Mouse (Mus musculus): Measurements from ENCODE around the gene Sh3pxd2a. TPM values are rescaled to one million over a fixed set of nuclear protein-coding genes. Genes with fewer than 3 reads are reported as not detected.
A peak's percentile ranks its signal among the peaks of the same experiment; 100 is the strongest.

Sh3pxd2a gene
- polyA plus RNA-seq, 1 experiment from 2014 or later, result 2.3 TPM

DNA sequence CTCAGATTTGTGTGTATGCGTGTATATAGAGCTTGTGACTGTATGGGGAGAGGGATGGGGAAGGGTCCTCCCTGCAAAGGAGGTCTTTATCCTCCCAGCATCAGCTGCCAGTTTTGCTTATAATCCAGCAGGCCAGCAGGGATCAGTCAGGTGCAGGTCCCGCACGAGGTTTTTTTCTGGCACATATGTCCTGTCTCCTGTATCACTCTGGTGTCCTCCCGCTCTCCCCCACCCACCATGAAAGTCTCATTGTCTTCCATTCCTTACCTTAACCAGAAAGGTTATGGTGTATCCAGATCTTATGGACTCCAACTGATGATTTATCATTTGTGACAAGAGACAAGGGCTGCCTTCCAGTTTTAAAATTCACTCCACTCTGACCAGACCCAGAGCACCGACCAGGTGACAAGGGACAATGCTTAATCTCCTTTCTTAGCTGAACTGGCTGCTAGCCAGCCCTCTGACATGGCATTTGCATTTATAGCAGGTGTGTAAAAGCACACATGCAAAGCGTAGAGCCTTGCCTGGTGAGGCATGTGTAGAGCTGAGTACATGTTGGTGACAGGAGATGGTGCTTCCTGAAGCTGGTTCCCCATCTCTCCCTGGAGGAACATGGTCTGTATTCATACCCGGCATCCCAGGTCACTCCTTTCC, 242.6 kb downstream of the Sh3pxd2a start:
- H3K36me3 ChIP-seq, result no peaks in the 10 kb centered on the region
- H3K4me2 ChIP-seq, result no peak overlapping the region
- no peak overlapping the region for H3K27ac ChIP-seq (replicated peaks)
- H3K9ac ChIP-seq, result no peak overlapping the region
- no peaks in the 10 kb centered on the region for H3K27me3 ChIP-seq
- no peak for ATAC-seq (ENCODE audit: low FRiP score, low read depth)
- 63% methylated on average over 7 of the region's 7 CpGs for WGBS
- H3K9me3 ChIP-seq, result no peaks in the 10 kb centered on the region
- peaks cover 9% of the 10 kb centered on the region for H3K4me1 ChIP-seq (replicated peaks)
- H3K4me3 ChIP-seq, result no peak overlapping the region

DNA sequence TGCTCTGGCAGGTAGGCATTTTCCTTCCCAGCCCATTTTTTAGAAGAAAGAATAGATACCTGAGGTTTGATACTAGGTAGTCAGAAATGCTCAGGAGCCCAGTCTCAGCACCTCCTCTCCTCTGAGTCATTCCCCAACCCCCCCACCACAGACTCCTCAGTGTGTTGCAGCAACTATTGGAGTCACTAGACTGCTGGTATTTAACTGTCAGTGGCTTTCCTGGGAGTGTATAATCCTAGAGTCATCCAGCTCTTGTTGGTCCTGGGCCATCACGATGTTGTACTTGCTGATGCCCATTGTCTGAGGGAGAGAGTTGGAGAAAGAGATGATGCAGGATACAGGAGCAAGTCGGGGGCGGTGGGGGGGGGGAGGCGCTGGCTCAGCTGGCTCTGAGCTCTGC, 243.2 kb downstream of the Sh3pxd2a start:
- H3K4me3 ChIP-seq, result no peak overlapping the region
- H3K4me1 ChIP-seq (replicated peaks), result peaks cover 9% of the 10 kb centered on the region
- WGBS, result 70% methylated on average over 4 of the region's 4 CpGs
- H3K4me2 ChIP-seq, result no peak overlapping the region
- no peak overlapping the region for H3K27ac ChIP-seq (replicated peaks)
- H3K9ac ChIP-seq, result no peak overlapping the region
- H3K27me3 ChIP-seq, result no peaks in the 10 kb centered on the region
- no peaks in the 10 kb centered on the region for H3K9me3 ChIP-seq
- no peak for ATAC-seq (ENCODE audit: low FRiP score, low read depth)
- H3K36me3 ChIP-seq, result no peaks in the 10 kb centered on the region

DNA sequence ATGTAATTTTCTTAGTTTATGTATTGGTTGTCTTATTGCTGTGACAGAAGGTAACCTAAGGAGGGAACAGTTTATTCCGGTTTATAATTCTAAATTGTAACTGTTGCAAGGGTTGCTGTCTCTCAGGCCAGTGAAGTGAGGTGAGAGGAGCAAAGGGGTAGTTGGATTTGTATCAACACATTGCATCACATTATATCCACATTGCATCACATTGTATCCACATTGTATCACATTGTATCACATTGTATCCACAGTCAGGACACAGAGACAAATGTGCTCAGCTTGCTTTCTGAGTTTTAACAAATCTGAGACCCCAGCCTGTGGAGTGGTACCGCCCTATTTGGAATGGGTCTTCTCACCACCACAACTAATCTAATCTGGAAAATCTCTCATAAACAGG, 244.0 kb downstream of the Sh3pxd2a start:
- no peak overlapping the region for H3K9ac ChIP-seq
- 92% methylated on average over 2 of the region's 2 CpGs for WGBS
- no peak for ATAC-seq (ENCODE audit: low FRiP score, low read depth)
- no peak overlapping the region for H3K27ac ChIP-seq (replicated peaks)
- H3K36me3 ChIP-seq, result no peaks in the 10 kb centered on the region
- H3K4me1 ChIP-seq (replicated peaks), result peaks cover 9% of the 10 kb centered on the region
- H3K4me2 ChIP-seq, result no peak overlapping the region
- H3K27me3 ChIP-seq, result no peaks in the 10 kb centered on the region
- no peak overlapping the region for H3K4me3 ChIP-seq
- no peaks in the 10 kb centered on the region for H3K9me3 ChIP-seq

DNA sequence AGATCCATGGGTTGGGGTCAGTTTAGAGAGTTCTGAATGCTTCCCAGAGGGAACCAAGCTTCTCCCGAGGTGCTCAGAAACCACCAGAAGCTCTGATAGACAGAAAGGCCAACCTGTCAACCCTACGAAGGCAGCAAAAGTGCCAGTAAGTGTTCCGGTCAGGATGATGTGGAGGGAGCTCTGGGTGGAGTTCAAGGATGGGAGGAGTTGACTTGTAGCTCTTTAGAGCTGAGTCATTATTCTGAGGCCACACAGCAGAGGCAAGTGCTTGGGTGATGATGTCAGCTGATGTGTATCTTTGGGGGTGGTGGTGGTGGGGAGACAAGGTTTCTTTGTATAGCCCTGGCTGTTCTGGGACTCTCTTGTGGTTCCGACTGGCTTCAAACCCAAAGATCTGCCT, 244.6 kb downstream of the Sh3pxd2a start:
- H3K4me1 ChIP-seq (replicated peaks), result peaks cover 9% of the 10 kb centered on the region
- H3K4me3 ChIP-seq, result no peak overlapping the region
- H3K4me2 ChIP-seq, result no peak overlapping the region
- no peaks in the 10 kb centered on the region for H3K36me3 ChIP-seq
- H3K27me3 ChIP-seq, result no peaks in the 10 kb centered on the region
- ATAC-seq (ENCODE audit: low FRiP score, low read depth), result no peak
- WGBS, result 77% methylated on average over 4 of the region's 4 CpGs
- H3K27ac ChIP-seq (replicated peaks), result no peak overlapping the region
- no peak overlapping the region for H3K9ac ChIP-seq
- no peaks in the 10 kb centered on the region for H3K9me3 ChIP-seq

DNA sequence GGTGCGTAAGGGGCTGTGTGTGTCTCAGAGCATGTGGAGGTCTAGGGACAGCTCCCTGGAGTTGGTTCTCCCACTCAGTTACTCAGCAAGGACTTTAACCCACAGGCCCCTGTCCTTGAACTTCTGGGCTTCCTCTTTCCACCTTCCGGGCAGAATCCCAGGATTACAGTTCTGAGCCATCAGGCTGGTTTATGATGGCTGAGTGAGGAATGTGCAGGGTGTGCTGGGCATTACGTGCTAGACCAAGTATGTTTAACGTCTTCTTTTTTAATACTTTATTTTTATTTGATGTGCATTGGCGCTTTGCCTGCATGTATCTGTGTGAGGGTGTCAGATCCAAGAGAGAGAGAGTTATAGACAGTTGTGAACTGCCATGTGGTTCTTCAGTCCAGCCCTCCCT, 247.4 kb downstream of the Sh3pxd2a start:
- no peak for ATAC-seq (ENCODE audit: low FRiP score, low read depth)
- H3K4me2 ChIP-seq, result no peak overlapping the region
- no peaks in the 10 kb centered on the region for H3K27me3 ChIP-seq
- H3K36me3 ChIP-seq, result no peaks in the 10 kb centered on the region
- no peaks in the 10 kb centered on the region for H3K9me3 ChIP-seq
- H3K4me3 ChIP-seq, result no peak overlapping the region
- H3K9ac ChIP-seq, result no peak overlapping the region
- H3K27ac ChIP-seq (replicated peaks), result no peak overlapping the region
- WGBS, result 82% methylated on average over 5 of the region's 5 CpGs
- peaks cover 11% of the 10 kb centered on the region for H3K4me1 ChIP-seq (replicated peaks)

DNA sequence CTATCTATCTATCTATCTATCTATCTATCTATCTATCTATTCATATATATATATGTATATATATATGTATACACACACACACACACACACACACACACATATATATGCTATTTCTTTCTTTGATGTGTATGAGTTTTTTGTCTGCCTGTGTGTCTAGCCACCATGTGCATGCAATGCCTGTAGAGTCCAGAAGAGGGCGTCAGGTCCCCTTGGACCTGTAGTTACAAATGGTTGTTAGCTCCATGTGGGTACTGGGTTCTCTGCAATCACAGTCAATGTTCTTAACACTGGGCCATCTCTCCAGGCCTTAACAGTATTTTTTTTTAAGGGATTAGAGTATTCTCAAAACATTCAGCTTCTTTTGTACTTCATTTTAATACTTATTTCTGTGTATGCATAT, 250.7 kb downstream of the Sh3pxd2a start:
- Histone ChIP-seq H3K4me3 (no peak overlapping the region), H3K36me3 (no peaks in the 10 kb centered on the region), H3K4me1 (replicated peaks) (peaks cover 14% of the 10 kb centered on the region), H3K9ac (no peak overlapping the region), H3K27me3 (no peaks in the 10 kb centered on the region), H3K27ac (replicated peaks) (no peak overlapping the region), H3K4me2 (no peak overlapping the region), H3K9me3 (no peaks in the 10 kb centered on the region)
- ATAC-seq (ENCODE audit: low FRiP score, low read depth), result no peak
- WGBS, result 81% methylated on average over 1 of the region's 1 CpGs

DNA sequence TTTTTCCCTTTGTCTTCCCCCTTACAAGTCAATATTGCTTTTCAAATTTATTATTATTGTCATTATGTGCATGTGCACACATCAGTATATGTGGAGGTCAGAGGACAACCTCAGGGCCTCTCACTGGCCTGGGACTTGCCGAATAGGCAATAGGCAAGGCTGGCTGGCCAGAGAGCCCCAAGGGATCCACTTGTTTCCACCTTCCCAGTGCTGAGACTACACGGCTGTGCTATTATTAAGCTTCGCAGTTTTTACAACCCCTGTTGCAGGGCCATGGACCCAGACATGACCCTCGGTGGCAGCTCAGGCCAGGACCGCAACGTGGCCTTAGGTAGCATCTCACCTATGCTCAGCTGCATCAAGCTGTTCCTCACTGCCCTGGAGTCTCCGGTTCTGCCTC, 251.8 kb downstream of the Sh3pxd2a start:
- no peak overlapping the region for H3K9ac ChIP-seq
- peak overlapping the region; percentile 69 for H3K27ac ChIP-seq (replicated peaks)
- no peaks in the 10 kb centered on the region for H3K36me3 ChIP-seq

DNA sequence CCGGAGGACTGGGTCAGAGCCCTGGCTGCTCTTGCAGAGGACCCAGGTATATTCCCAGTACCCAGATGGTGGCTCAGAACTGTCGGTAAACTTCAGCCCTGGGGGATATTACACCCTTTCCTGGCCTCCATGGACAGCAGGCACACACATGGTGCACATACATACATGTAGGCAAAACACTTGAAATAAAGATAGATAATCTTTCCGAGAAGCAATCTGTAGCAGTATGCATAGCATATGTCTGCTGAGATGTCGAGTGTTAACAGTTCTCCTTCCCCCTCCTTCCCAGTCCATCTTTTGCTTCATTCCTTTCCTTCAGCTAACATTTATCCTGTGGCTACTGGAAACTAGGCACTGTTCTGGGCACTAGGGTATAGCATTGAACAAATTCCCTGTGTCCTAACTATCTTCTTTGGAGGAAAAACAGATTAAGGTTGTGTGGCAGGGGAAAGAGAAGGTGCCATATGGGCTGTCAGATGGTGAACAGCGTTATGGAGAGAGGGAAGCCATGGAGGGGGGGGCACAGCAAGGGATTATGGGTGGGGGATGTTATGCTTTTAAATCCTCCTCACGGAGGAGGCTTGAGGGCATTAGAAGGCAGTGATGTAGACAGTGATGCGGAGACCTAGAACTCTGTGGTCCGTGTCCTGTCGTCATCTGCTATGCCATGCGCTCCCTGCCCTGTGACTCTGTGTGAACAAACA, 252.4 kb downstream of the Sh3pxd2a start:
- Histone ChIP-seq H3K9me3 (no peaks in the 10 kb centered on the region), H3K27ac (replicated peaks) (peak overlapping the region; percentile 69), H3K9ac (no peak overlapping the region), H3K27me3 (no peaks in the 10 kb centered on the region), H3K4me2 (no peak overlapping the region), H3K4me3 (no peak overlapping the region), H3K4me1 (replicated peaks) (peaks cover 14% of the 10 kb centered on the region), H3K36me3 (no peaks in the 10 kb centered on the region)
- WGBS, result 41% methylated on average over 10 of the region's 10 CpGs
- peak; percentile 71 for ATAC-seq (ENCODE audit: low FRiP score, low read depth)

More for the DNA sequence above, 251.8 kb downstream of the Sh3pxd2a start:
- H3K9me3 ChIP-seq, result no peaks in the 10 kb centered on the region
- H3K27me3 ChIP-seq, result no peaks in the 10 kb centered on the region
- no peak; the same call in 1 of the 2 replicates for ATAC-seq (ENCODE audit: low FRiP score, low read depth)
- H3K4me2 ChIP-seq, result no peak overlapping the region
- WGBS, result 68% methylated on average over 7 of the region's 7 CpGs
- H3K4me3 ChIP-seq, result no peak overlapping the region
- H3K4me1 ChIP-seq (replicated peaks), result peaks cover 14% of the 10 kb centered on the region

DNA sequence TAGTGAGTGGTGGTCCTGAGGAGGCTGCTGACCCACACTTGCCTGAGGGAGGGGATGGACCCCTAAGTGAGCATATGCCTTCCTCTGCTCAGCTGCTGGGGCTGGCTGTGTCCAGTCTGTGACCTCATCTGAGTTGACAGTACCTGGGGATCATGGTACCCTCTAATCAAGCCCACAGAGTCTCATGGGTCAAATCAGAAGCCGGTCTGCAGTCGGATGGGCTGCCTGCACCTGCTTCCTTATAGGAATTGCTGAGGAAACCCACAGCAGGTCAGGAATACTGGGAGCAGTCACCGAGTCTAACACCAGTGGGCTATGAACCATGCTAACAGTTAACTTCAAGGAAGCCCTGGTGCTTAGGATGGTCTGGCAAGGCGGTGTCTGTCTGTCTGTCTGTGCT, 253.8 kb downstream of the Sh3pxd2a start:
- Histone ChIP-seq H3K9me3 (no peaks in the 10 kb centered on the region), H3K4me2 (no peak overlapping the region), H3K27me3 (no peaks in the 10 kb centered on the region), H3K27ac (replicated peaks) (no peak overlapping the region), H3K36me3 (no peaks in the 10 kb centered on the region), H3K9ac (no peak overlapping the region), H3K4me3 (no peak overlapping the region), H3K4me1 (replicated peaks) (peaks cover 14% of the 10 kb centered on the region)
- WGBS, result 89% methylated on average over 4 of the region's 4 CpGs
- ATAC-seq (ENCODE audit: low FRiP score, low read depth), result no peak

Small RNAs within 50 kb of the gene (microRNA-seq; reads per million reads assigned to microRNA genes)
- gene Mir6995, result not detected

Other genes with a start within 250 kb of the Sh3pxd2a start
- 29.5 and 31.4 TPM in 2 replicates for gene Stn1, start 73.1 kb upstream of the Sh3pxd2a start, polyA plus RNA-seq (2015; fragmentation: Nextera tagmentation; extraction: Ambion mirVana)
- 5.9 and 6.5 TPM in 2 replicates for gene Slk, start 115.3 kb upstream of the Sh3pxd2a start, polyA plus RNA-seq (2015; fragmentation: Nextera tagmentation; extraction: Ambion mirVana)
- gene Col17a1, start 227.7 kb upstream of the Sh3pxd2a start, polyA plus RNA-seq (2015; fragmentation: Nextera tagmentation; extraction: Ambion mirVana), result 0.13 and 0.24 TPM in 2 replicates

All from hindbrain, embryonic 15.5 days (tissue).